Mouse (Mus musculus) hindbrain, embryonic 11.5 days (tissue): Measurements from ENCODE around the gene Fbxw11. TPM values are rescaled to one million over a fixed set of nuclear protein-coding genes. Genes with fewer than 3 reads are reported as not detected.
"Not testable (repeated sequence)": the region's sequence is repeated elsewhere in the genome, so short reads cannot be mapped to it uniquely, and the experiment has no call there.

ENCODE experiments used
- ATAC-seq: fragments of 200-750 bp; cut with Nextera tagmentation; 2 replicates; pipeline ENCODE4 v1.8.0; 2017; ENCODE audit warnings: mild to moderate bottlenecking, moderate TSS enrichment, moderate library complexity; ENCODE audit not compliant: low FRiP score
- DNase-seq: peaks from one replicate; pipeline ENCODE4 v3.0.0-alpha.2; 2015; ENCODE audit warnings: low spot score
- H3K27ac ChIP-seq: fragments of 300-500 bp; sonication (generic); 2 replicates; pipeline ENCODE4 v1.5.1; 2014; ENCODE audit warnings: mild to moderate bottlenecking, low read depth, low read length
- H3K27me3 ChIP-seq: fragments of 300-500 bp; sonication (generic); 2 replicates; pipeline ENCODE4 v1.6.1; 2014; ENCODE audit warnings: mild to moderate bottlenecking, low read length, moderate library complexity, mixed read lengths; ENCODE audit not compliant: control insufficient read depth, insufficient read depth
- H3K36me3 ChIP-seq: fragments of 300-500 bp; sonication (generic); 2 replicates; pipeline ENCODE4 v1.6.1; 2014; ENCODE audit warnings: mild to moderate bottlenecking, low read length, moderate library complexity, mixed read lengths; ENCODE audit not compliant: control insufficient read depth, insufficient read depth
- H3K4me1 ChIP-seq: fragments of 300-500 bp; sonication (generic); replicated peaks from 2 replicates; pipeline ENCODE4 v1.6.1; 2014; ENCODE audit warnings: low read length, mixed read lengths; ENCODE audit not compliant: control insufficient read depth, insufficient read depth
- H3K4me2 ChIP-seq: fragments of 300-500 bp; sonication (generic); replicated peaks from 2 replicates; pipeline ENCODE4 v1.6.1; 2014; ENCODE audit warnings: mild to moderate bottlenecking, low read depth, low read length
- H3K4me3 ChIP-seq: fragments of 300-500 bp; sonication (generic); 2 replicates; pipeline ENCODE4 v1.5.1; 2014; ENCODE audit warnings: low read depth, low read length
- H3K9ac ChIP-seq: fragments of 300-500 bp; sonication (generic); 2 replicates; pipeline ENCODE4 v1.6.1; 2014; ENCODE audit warnings: low read depth, low read length
- H3K9me3 ChIP-seq: fragments of 300-500 bp; sonication (generic); 2 replicates; pipeline ENCODE4 v1.6.1; 2016; ENCODE audit warnings: low read length; ENCODE audit not compliant: control insufficient read depth
- WGBS: fragments of 180-500 bp; shearing (Covaris S2); extraction: QIAGEN DNeasy Blood & Tissue Kit; methylation state at CpG from one replicate; pipeline ENCODE4 v1.1.7; 2014; 5-methylcytosine and 5-hydroxymethylcytosine counted together
- polyA plus RNA-seq: library from polyadenylated mRNA; unstranded; fragments of >200 nt; fragmentation: Nextera tagmentation; extraction: Ambion mirVana; gene quantifications from 2 replicates; pipeline ENCODE4 v1.2.1, GENCODE M21; 2014

Gene Fbxw11
- polyA plus RNA-seq, 1 experiment from 2014 or later: 82.7 TPM

DNA sequence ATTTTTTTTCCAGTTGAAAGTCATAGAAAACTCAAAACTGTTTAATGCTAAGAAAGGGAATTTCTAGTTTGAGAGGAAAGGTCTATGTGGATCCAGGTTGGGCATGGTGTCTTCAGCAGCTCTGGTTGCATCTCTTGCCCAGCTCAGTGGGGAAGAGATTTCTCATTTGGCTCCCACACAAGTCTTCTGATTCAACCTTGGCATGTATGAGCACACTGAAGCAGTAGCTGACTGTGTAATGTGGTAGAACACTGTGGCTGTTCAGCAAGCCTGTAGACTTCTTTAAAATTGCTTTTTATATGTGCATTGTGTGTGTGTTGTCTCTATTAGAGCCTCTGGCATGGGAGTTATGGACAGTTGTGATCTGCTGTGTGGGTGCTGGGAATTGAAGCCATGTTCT is 24.5 kb downstream of the Fbxw11 start:
- Histone ChIP-seq H3K36me3 (no peaks in the 10 kb centered on the region), H3K9me3 (no peaks in the 10 kb centered on the region), H3K4me3 (no peak overlapping the region), H3K27me3 (no peaks in the 10 kb centered on the region), H3K4me2 (no peak overlapping the region), H3K4me1 (no peaks in the 10 kb centered on the region), H3K27ac (no peak overlapping the region), H3K9ac (no peak overlapping the region)
- ATAC-seq (no peak), DNase-seq (no peak)

DNA sequence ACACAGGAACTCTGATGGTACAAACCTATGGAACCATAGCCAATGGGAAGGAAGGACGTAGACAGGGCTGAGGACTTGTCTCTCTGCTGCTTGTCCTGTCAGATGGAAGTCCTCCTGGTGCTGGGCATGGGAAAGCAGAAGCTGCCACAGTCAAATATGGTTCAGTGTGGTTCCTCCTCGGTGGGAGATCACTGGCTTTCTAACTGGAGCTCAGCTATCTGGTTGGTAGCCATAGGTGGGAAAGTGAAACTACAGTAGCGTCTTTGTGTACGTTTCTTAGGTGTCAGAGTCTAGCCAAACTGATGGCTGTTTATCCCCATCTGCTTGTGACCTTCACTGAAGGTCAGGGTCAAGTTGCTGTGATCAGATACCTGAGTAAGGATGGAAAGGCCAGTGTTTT is 29.0 kb downstream of the Fbxw11 start:
- no peak overlapping the region for H3K9ac ChIP-seq
- DNase-seq (no peak), ATAC-seq (no peak)
- H3K4me1 ChIP-seq: no peaks in the 10 kb centered on the region
- H3K27me3 ChIP-seq: no peaks in the 10 kb centered on the region
- H3K4me2 ChIP-seq: no peak overlapping the region
- WGBS: 85% methylated on average over 4 of the region's 4 CpGs
- no peaks in the 10 kb centered on the region for H3K36me3 ChIP-seq
- no peaks in the 10 kb centered on the region for H3K9me3 ChIP-seq
- no peak overlapping the region for H3K27ac ChIP-seq
- H3K4me3 ChIP-seq: no peak overlapping the region

DNA sequence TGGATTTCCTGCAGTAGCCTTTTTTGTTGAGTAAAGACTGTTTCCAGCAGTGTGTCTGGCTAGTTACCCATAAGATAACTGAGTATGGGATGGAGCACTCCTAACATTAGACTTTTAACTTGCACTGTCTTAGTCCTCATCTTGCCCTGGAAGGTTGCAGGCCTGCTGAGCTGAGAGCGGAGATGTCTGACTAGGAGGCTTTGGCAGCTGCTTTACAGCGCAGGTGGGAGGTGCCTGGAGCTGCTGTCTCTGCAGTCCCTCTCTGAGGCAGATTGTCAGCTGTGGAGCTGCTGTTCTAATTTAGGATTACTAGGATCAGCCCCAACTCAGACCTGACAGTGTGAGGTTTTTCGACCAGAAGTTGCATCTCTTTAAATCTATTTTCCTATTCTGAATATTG is 34.3 kb downstream of the Fbxw11 start:
- H3K4me1 ChIP-seq: no peaks in the 10 kb centered on the region
- 72% methylated on average over 3 of the region's 3 CpGs for WGBS
- no peaks in the 10 kb centered on the region for H3K27me3 ChIP-seq
- no peak overlapping the region for H3K4me2 ChIP-seq
- ATAC-seq (no peak), DNase-seq (no peak)
- no peaks in the 10 kb centered on the region for H3K36me3 ChIP-seq
- no peak overlapping the region for H3K27ac ChIP-seq
- no peak overlapping the region for H3K9ac ChIP-seq
- H3K9me3 ChIP-seq: no peaks in the 10 kb centered on the region
- H3K4me3 ChIP-seq: no peak overlapping the region

DNA sequence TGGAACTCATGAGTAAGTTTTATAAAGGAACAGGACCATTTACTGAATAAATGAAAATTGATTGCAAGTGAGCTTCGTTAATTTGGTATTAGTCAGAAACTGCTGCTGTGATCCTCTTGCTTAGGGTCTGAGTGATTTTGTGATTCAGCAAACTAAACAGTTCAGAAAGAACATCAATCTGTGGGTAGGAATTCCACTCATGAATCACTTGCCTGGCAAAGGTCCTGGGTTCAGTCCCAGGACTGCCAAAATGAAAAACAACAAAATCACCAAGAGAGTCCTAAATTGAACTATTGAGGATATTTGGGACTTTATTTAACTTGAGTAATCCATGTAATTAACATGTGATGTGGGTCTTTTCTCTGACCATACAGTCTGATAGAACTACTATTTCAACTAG is 35.3 kb downstream of the Fbxw11 start:
- Histone ChIP-seq H3K9me3 (no peaks in the 10 kb centered on the region), H3K27me3 (no peaks in the 10 kb centered on the region), H3K27ac (no peak overlapping the region), H3K4me1 (no peaks in the 10 kb centered on the region), H3K4me2 (no peak overlapping the region), H3K36me3 (no peaks in the 10 kb centered on the region), H3K4me3 (no peak overlapping the region), H3K9ac (no peak overlapping the region)
- DNase-seq (no peak), ATAC-seq (no peak)
- WGBS: 91% methylated on average over 1 of the region's 1 CpGs

DNA sequence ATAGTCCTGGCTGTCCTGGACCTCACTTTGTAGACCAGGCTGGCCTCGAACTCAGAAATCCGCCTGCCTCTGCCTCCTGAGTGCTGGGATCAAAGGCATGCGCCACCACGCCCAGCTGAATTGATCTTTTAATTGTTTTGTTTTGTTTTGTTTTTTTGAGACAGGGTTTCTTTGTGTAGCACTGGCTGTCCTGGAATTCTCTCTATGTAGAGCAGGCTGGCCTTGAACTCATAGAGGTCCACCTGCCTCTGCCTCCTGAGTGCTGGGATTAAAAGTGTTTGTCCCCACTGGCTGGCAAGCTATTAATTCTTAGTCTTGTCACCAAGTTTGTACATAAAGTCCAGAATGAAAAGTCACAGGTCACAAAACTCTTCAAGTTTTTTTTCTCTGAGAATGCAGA is 36.6 kb downstream of the Fbxw11 start:
- WGBS: 95% methylated on average over 4 of the region's 4 CpGs
- not testable (repeated sequence) for DNase-seq, H3K27ac ChIP-seq

DNA sequence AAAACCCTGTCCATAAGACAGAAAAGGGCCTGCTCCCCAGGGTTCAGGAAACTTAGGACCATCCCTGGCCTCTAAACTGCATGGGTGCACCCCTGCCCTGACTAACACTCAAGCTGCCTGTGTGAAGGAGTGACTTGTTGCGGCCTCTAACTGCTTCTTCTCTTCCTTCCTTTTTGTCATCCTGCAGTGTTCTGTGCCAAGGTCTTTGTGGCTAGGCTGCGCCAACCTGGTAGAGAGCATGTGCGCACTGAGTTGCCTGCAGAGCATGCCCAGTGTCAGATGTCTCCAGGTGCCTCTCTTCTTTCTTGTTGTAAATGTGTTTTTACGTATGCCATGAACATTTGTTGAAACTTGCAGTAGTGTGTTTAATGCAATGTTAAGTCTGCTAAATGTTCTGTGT is 37.5 kb downstream of the Fbxw11 start:
- H3K36me3 ChIP-seq: no peaks in the 10 kb centered on the region
- no peaks in the 10 kb centered on the region for H3K4me1 ChIP-seq
- DNase-seq: no peak
- H3K9ac ChIP-seq: no peak overlapping the region
- no peaks in the 10 kb centered on the region for H3K27me3 ChIP-seq
- WGBS: 75% methylated on average over 4 of the region's 4 CpGs
- no peaks in the 10 kb centered on the region for H3K9me3 ChIP-seq
- H3K4me3 ChIP-seq: no peak overlapping the region
- no peak overlapping the region for H3K4me2 ChIP-seq
- H3K27ac ChIP-seq: no peak overlapping the region
- ATAC-seq: no peak

More for the DNA sequence above, 36.6 kb downstream of the Fbxw11 start:
- not testable (repeated sequence) for ATAC-seq, H3K4me2 ChIP-seq, H3K4me1 ChIP-seq, H3K9me3 ChIP-seq, H3K4me3 ChIP-seq, H3K27me3 ChIP-seq, H3K36me3 ChIP-seq, H3K9ac ChIP-seq

DNA sequence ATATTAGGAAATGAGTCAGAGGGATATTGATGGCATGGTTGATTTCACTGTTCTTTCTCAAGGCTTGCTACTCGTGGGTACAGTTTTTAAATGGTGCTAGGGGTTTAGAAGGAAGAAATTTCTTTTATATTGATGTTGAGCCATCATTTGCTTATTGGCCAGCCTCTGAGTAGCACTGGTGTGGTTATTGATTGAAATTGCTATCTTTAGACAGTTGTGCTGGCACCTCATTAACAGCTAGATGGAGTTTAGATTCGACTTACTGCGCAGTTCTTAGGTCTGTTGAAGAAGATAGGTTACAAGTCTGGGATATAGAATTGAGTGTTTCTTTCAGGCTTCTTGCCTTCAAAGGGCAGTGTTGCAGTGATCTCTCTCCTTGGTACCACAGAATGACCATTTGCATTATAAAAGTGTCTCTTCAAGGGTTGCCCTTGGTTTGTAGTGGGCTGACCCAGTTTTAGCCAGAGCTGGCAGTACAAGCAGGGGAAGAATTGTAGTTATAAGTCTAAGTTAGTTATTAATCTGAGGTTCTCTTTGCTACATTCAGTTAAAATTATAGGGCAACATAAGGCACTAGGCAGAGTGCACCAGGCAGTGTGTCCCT is 38.8 kb downstream of the Fbxw11 start:
- Histone ChIP-seq H3K4me2 (no peak overlapping the region), H3K4me3 (no peak overlapping the region), H3K36me3 (no peaks in the 10 kb centered on the region), H3K27me3 (no peaks in the 10 kb centered on the region), H3K9ac (no peak overlapping the region), H3K27ac (no peak overlapping the region), H3K4me1 (no peaks in the 10 kb centered on the region), H3K9me3 (no peaks in the 10 kb centered on the region)
- WGBS: 69% methylated on average over 3 of the region's 3 CpGs
- DNase-seq (no peak), ATAC-seq (no peak)

DNA sequence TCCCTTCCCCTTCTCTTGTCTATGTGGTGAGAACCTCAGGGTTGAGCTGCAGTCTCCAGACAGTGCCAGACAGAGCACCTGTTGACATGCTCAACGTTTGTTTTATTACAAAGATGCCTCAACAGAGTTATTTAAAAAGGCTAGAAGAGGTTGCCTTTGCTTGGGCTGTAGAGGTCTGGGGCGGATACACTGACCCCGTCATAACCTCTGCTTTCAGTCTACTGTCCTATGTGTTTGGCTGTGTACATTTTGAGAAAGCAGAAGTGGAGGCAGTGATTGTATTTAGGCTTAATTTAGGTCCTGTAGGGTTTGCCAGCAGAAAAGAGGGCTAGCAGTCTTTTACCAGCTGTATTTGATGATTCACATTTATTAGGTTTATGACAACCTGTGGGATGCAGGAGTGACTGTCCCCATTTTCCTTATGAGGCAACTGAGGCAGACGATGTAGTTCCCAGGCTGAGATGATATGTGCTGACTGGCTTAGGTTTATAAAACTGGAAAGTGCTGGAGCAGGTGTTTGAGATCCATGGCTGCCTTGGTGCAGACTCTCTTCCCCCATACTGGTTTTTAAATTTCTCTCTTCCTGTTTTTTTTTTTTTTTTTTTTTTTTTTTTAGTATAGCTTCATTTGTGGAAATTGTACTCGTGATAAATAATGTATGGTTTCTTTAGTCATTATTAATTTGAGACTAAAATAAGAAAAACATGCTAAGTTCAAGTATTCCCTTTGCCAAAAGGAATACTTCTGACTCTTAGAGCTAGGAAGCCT is 40.0 kb downstream of the Fbxw11 start:
- Histone ChIP-seq H3K9ac (no peak overlapping the region), H3K9me3 (no peaks in the 10 kb centered on the region), H3K27ac (no peak overlapping the region), H3K4me2 (no peak overlapping the region), H3K36me3 (no peaks in the 10 kb centered on the region), H3K4me1 (no peaks in the 10 kb centered on the region), H3K4me3 (no peak overlapping the region), H3K27me3 (no peaks in the 10 kb centered on the region)
- 90% methylated on average over 5 of the region's 5 CpGs for WGBS
- no peak for DNase-seq
- ATAC-seq: no peak

DNA sequence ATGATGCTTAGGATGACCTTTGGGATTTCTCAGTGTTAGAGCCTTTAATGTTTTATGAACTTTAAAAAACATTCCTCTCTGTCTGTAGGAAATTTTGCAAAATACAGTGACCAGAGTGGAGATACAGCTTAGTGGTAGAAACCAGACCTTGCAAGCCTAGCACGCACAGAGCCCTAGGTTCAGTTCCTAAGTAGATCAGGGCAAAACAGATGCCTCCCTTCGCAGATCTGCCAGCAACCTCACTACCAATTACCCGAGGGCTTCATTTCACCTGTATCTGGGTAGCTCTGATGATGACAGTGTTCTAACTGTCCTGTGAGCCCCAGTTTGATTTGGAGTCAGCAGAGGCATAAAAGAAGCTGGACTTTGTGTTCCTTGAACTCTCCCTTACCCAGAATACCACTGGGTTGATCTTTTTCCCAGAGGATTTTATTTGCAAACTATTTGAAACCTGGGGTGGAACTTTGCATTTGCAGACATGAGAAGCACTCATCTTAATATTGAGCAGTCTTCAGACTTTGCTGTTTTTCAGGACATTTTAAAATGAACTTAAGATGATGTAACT is 42.2 kb downstream of the Fbxw11 start:
- ATAC-seq: no peak
- Histone ChIP-seq H3K27ac (no peak overlapping the region), H3K9me3 (no peaks in the 10 kb centered on the region), H3K4me1 (no peaks in the 10 kb centered on the region), H3K4me2 (no peak overlapping the region), H3K9ac (no peak overlapping the region), H3K27me3 (no peaks in the 10 kb centered on the region), H3K4me3 (no peak overlapping the region), H3K36me3 (no peaks in the 10 kb centered on the region)
- DNase-seq: no peak
- 83% methylated on average over 3 of the region's 3 CpGs for WGBS
